Mouse (Mus musculus): ENCODE data around the gene Tnfsf10.

DNA sequence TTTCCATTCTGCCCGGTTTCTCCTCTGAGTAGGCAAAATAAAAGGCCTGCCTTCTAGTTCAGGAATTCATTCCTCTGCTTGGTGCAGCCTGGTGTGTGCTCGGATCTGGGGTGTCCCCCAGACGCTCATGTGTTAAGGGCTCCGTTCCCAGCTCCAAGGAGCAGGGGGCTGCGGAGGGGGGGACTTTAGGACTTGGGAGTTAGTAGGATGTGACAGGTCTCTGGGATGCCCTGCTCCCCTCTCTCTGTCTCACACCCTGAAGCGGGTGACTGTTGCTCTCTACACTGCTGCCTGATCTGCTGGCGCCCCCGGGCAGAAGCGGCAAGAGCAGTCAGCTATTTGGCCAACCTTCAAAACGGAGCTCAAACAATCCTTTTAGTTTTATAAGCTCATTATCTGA lies 10.0 kb upstream of the Tnfsf10 start:
- no peak for TF ChIP-seq POLR2A (IDR thresholded peaks at IDR 0.05; ENCODE audit: low read depth, low read length)
- no peak for TF ChIP-seq CTCF (IDR thresholded peaks at IDR 0.05; ENCODE audit: extremely low read depth, insufficient read depth, insufficient read length, insufficient replicate concordance)
